Mouse (Mus musculus): ENCODE data around the gene Gm47283. TPM values are rescaled to one million over a fixed set of nuclear protein-coding genes. Genes with fewer than 3 reads are reported as not detected.
"Not testable (repeated sequence)": the region's sequence is repeated elsewhere in the genome, so short reads cannot be mapped to it uniquely, and the experiment has no call there.

Gene Gm47283
- polyA plus RNA-seq, 1 experiment from 2014 or later: not detected

DNA sequence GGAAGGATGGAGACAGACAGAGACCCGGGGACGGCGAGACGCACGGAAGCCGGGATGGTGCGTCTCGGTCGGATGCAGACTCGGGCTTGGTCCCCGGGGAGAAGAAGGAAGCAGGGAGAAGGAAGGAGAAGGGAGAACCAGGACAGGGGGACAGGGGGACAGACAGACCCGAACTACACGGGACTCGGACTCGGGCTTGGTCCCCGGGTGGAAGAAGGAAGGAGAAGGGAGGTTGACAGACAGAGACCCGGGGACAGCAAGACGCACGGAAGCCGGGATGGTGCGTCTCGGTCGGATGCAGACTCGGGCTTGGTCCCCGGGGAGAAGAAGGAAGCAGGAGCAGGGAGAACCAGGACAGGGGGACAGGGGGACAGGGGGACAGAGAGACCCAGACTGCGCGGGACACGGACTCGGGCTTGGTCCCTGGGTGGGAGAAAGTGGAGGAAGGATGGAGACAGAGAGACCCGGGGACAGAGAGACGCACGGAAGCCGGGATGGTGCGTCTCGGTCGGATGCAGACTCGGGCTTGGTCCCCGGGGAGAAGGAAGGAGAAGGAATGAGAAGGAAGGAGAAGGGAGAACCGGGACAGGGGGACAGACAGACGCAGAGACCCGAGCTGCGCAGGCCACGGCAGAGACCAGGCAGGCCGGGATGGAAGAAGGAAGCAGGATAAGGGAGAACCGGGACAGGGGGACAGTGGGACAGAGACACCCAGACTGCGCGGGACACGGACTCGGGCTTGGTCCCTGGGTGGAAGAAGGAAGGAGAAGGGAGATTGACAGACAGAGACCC is 42.1 kb upstream of the Gm47283 start:
- H3K4me3 ChIP-seq (replicated peaks); H3K4me1 ChIP-seq; H3K27ac ChIP-seq (replicated peaks); H3K27me3 ChIP-seq (replicated peaks); H3K4me2 ChIP-seq; H3K9ac ChIP-seq (replicated peaks): not testable (repeated sequence)
- Histone ChIP-seq H3K9me3 (replicated peaks) (peaks cover 43% of the 10 kb centered on the region), H3K36me3 (peaks cover 43% of the 10 kb centered on the region)
- peak; percentile 19; the same call in 1 of the 2 replicates for ATAC-seq (ENCODE audit: low FRiP score)
- WGBS: 86% methylated on average over 49 of the region's 49 CpGs

DNA sequence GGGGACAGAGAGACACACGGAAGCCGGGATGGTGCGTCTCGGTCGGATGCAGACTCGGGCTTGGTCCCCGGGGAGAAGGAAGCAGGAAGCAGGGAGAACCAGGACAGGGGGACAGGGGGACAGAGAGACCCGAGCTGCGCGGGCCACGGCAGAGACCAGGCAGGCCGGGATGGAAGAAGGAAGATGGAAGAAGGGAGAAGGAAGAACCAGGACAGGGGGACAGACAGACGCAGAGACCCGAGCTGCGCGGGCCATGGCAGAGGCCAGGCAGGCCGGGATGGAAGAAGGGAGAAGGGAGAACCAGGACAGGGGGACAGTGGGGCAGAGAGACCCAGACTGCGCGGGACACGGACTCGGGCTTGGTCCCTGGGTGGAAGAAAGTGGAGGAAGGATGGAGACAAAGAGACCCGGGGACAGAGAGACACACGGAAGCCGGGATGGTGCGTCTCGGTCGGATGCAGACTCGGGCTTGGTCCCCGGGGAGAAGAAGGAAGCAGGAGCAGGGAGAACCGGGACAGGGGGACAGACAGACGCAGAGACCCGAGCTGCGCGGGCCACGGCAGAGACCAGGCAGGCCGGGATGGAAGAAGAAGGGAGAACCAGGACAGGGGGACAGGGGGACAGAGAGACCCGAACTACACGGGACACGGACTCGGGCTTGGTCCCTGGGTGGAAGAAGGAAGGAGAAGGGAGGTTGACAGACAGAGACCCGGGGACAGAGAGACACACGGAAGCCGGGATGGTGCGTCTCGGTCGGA is 41.3 kb upstream of the Gm47283 start:
- Histone ChIP-seq H3K9me3 (replicated peaks) (peaks cover 43% of the 10 kb centered on the region), H3K36me3 (peaks cover 43% of the 10 kb centered on the region)
- not testable (repeated sequence) for H3K4me1 ChIP-seq; H3K9ac ChIP-seq (replicated peaks); ATAC-seq (ENCODE audit: low FRiP score); H3K27ac ChIP-seq (replicated peaks); H3K4me2 ChIP-seq; H3K27me3 ChIP-seq (replicated peaks); H3K4me3 ChIP-seq (replicated peaks)
- WGBS: 83% methylated on average over 36 of the region's 46 CpGs

DNA sequence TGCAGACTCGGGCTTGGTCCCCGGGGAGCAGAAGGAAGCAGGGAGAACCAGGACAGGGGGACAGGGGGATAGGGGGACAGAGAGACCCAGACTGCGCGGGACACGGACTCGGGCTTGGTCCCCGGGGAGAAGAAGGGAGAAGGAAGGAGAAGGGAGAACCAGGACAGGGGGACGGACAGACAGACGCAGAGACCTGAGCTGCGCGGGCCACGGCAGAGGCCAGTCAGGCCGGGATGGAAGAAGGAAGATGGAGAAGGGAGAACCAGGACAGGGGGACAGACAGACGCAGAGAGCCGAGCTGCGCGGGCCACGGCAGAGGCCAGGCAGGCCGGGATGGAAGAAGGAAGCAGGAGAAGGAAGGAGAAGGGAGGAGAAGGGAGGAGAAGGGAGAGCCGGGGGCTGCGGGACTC is 40.7 kb upstream of the Gm47283 start:
- Histone ChIP-seq H3K4me1 (no peaks in the 10 kb centered on the region), H3K4me2 (peak overlapping the region; percentile 46), H3K9me3 (replicated peaks) (peaks cover 41% of the 10 kb centered on the region)

DNA sequence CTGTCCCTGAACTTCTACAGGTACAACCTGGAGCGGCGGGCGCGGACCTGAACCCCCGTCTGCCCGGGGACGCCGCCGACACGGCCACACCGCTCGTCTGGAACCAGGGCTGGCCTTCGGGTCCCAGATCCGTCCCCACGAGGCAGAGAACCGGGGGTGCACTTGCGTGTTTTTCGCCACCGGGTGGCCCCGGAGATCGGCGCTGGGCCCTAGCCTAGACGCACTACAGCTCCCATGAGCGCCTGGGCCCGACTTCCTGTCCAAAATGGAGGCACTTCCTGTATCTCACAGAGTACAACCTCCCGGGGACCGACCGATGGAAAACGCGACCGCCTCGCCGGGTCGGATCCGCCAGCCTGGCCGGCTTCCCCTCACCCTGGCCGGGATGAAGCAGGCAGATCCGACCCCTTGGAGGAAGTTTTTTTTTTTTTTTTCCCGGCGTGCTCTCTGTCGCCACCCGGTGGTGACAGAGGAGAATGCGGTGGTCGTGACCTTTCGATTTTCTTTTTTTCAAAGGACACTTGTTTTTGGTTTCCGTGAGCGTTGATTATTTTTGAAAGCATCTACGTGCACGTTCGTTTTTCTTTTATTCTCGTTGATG is 40.1 kb upstream of the Gm47283 start:
- H3K4me2 ChIP-seq: peak overlapping the region; percentile 46
- peaks cover 33% of the 10 kb centered on the region for H3K36me3 ChIP-seq
- H3K27me3 ChIP-seq (replicated peaks); H3K4me1 ChIP-seq; H3K9ac ChIP-seq (replicated peaks): not testable (repeated sequence)
- WGBS: 58% methylated on average over 51 of the region's 51 CpGs
- peaks cover 34% of the 10 kb centered on the region for H3K9me3 ChIP-seq (replicated peaks)
- peak overlapping the region; percentile 35 for H3K4me3 ChIP-seq (replicated peaks)
- ATAC-seq (ENCODE audit: low FRiP score): peak; percentile 93
- H3K27ac ChIP-seq (replicated peaks): peak overlapping the region; percentile 82

More for the DNA sequence above, 40.7 kb upstream of the Gm47283 start:
- H3K9ac ChIP-seq (replicated peaks): no peak overlapping the region
- 33% methylated on average over 7 of the region's 21 CpGs for WGBS
- H3K27me3 ChIP-seq (replicated peaks): no peaks in the 10 kb centered on the region
- no peak for ATAC-seq (ENCODE audit: low FRiP score)
- H3K36me3 ChIP-seq: peaks cover 40% of the 10 kb centered on the region
- peak overlapping the region; percentile 82 for H3K27ac ChIP-seq (replicated peaks)
- H3K4me3 ChIP-seq (replicated peaks): no peak overlapping the region; the same call in 1 of the 2 replicates

DNA sequence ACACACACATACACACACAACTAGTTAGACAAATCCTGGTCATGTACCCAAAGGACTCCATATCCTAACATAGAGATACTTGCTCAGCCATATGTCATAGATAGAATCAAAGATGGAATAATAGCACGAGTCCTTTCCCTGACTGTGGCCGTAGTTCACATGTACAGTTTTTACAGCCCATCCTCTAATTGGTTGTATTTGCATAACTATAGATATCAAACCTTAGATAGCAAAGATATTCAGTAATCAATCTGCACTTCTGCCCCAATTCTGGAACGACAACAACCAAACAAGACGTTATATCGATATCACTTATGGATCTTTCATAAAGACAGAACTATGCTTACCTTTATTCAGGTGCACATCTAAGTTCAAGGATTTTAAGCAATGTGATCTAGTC is 39.3 kb upstream of the Gm47283 start:
- not testable (repeated sequence) for H3K27me3 ChIP-seq (replicated peaks); H3K9ac ChIP-seq (replicated peaks); ATAC-seq (ENCODE audit: low FRiP score); H3K4me2 ChIP-seq; H3K4me1 ChIP-seq; H3K27ac ChIP-seq (replicated peaks); H3K4me3 ChIP-seq (replicated peaks)
- Histone ChIP-seq H3K9me3 (replicated peaks) (peaks cover 26% of the 10 kb centered on the region), H3K36me3 (peaks cover 26% of the 10 kb centered on the region)
- 94% methylated on average over 5 of the region's 5 CpGs for WGBS

DNA sequence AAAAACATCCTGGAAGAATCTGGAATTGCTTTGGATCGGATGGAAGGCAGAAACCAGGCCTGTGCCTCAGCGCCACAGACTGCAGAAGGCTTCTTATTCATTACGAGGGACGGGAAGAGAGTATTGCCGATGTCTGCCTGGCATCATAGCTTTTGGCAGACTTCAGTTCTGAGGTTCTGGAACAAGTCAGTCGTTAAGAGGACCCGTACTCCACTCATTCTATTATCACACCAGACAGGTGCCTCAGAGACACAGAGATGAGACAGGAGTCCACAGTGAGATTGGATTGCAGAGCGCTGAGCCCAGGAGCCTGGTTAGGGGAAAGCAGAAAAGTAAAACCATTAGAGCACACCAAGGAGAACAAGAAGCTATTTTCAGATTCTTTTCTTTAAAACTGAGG is 29.8 kb upstream of the Gm47283 start, which contains the start of gene Gm21860:
Gene Gm21860, minus strand, starts transcription at position 101 of the 400 bp plus-strand sequence.
- not testable (repeated sequence) for H3K4me1 ChIP-seq; ATAC-seq (ENCODE audit: low FRiP score); H3K4me2 ChIP-seq; H3K36me3 ChIP-seq; H3K9me3 ChIP-seq (replicated peaks); H3K27ac ChIP-seq (replicated peaks); H3K4me3 ChIP-seq (replicated peaks); H3K9ac ChIP-seq (replicated peaks); H3K27me3 ChIP-seq (replicated peaks)
- WGBS: no CpG with 5 or more reads among the region's 8 CpGs

DNA sequence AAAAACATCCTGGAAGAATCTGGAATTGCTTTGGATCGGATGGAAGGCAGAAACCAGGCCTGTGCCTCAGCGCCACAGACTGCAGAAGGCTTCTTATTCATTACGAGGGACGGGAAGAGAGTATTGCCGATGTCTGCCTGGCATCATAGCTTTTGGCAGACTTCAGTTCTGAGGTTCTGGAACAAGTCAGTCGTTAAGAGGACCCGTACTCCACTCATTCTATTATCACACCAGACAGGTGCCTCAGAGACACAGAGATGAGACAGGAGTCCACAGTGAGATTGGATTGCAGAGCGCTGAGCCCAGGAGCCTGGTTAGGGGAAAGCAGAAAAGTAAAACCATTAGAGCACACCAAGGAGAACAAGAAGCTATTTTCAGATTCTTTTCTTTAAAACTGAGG is 54.5 kb downstream of the Gm47283 start, which contains the start of gene Gm21748:
Gene Gm21748, minus strand, starts transcription at position 101 of the 400 bp plus-strand sequence.
- not testable (repeated sequence) for H3K9ac ChIP-seq (replicated peaks); H3K27ac ChIP-seq (replicated peaks); H3K27me3 ChIP-seq (replicated peaks); H3K4me3 ChIP-seq (replicated peaks); H3K4me1 ChIP-seq; H3K4me2 ChIP-seq; H3K9me3 ChIP-seq (replicated peaks); ATAC-seq (ENCODE audit: low FRiP score); H3K36me3 ChIP-seq
- no CpG with 5 or more reads among the region's 8 CpGs for WGBS

Other genes with a start within 250 kb of the Gm47283 start
- not detected in 2 replicates for gene Gm21860, start 29.9 kb upstream of the Gm47283 start, polyA plus RNA-seq (2015; fragmentation: Nextera tagmentation; extraction: Ambion mirVana)
- not detected in 2 replicates for gene Gm21748, start 54.4 kb downstream of the Gm47283 start, polyA plus RNA-seq (2015; fragmentation: Nextera tagmentation; extraction: Ambion mirVana)

Data from neural tube, embryonic 15.5 days (tissue).